Mouse (Mus musculus) kidney, adult 2 months (tissue): ENCODE data around the gene Tmem132c.

Source experiments
- CTCF ChIP-seq: fragments of 200-500 bp; conservative IDR thresholded peaks from 2 replicates; pipeline ENCODE4 v1.5.1; 2011; ENCODE audit warnings: low read depth, mild to moderate bottlenecking, control low read depth, low read length, moderate library complexity, mixed read lengths; ENCODE audit not compliant: insufficient read depth, insufficient read length
- POLR2A ChIP-seq: fragments of 200-500 bp; IDR thresholded peaks from one replicate; pipeline ENCODE4 v1.6.1; 2011; ENCODE audit warnings: low read depth, low read length, control low read depth

- TF ChIP-seq CTCF = no peak
- TF ChIP-seq POLR2A = no peak
Observed at GRCm38 (mm10) chr5:127480931-127481330, 239.3 kb downstream of the Tmem132c start.
